Mouse (Mus musculus) liver, embryonic 11.5 days (tissue): ENCODE results near the gene Spaca9. TPM values are rescaled to one million over a fixed set of nuclear protein-coding genes. Genes with fewer than 3 reads are reported as not detected.

Experiments
- ATAC-seq: fragments of 200-750 bp; cut with Nextera tagmentation; replicated peaks from 2 replicates; pipeline ENCODE4 v1.8.0; 2017; ENCODE audit warnings: moderate number of reproducible peaks, mild to moderate bottlenecking, moderate TSS enrichment, moderate library complexity; ENCODE audit not compliant: low FRiP score
- DNase-seq: peaks from one replicate; pipeline ENCODE4 v3.0.0-alpha.2; 2017; ENCODE audit warnings: low spot score
- H3K27ac ChIP-seq: fragments of 300-500 bp; sonication (generic); 2 replicates; pipeline ENCODE4 v1.5.1; 2014; ENCODE audit warnings: mild to moderate bottlenecking, low read depth, low read length, control low read depth
- H3K27me3 ChIP-seq: fragments of 300-500 bp; sonication (generic); replicated peaks from 2 replicates; pipeline ENCODE4 v1.6.1; 2014; ENCODE audit warnings: low read length, mixed read lengths; ENCODE audit not compliant: control insufficient read depth, insufficient read depth
- H3K36me3 ChIP-seq: fragments of 300-500 bp; sonication (generic); 2 replicates; pipeline ENCODE4 v1.6.1; 2014; ENCODE audit warnings: mild to moderate bottlenecking, low read length, moderate library complexity, mixed read lengths; ENCODE audit not compliant: control insufficient read depth, insufficient read depth
- H3K4me1 ChIP-seq: fragments of 300-500 bp; sonication (generic); replicated peaks from 2 replicates; pipeline ENCODE4 v1.6.1; 2014; ENCODE audit warnings: low read length, mixed read lengths; ENCODE audit not compliant: control insufficient read depth, insufficient read depth
- H3K4me2 ChIP-seq: fragments of 300-500 bp; sonication (generic); 2 replicates; pipeline ENCODE4 v1.6.1; 2014; ENCODE audit warnings: mild to moderate bottlenecking, control low read depth, moderate library complexity
- H3K4me3 ChIP-seq: fragments of 300-500 bp; sonication (generic); 2 replicates; pipeline ENCODE4 v1.5.1; 2014; ENCODE audit warnings: low read depth, low read length, control low read depth
- H3K9ac ChIP-seq: fragments of 300-500 bp; sonication (generic); 2 replicates; pipeline ENCODE4 v1.6.1; 2014; ENCODE audit warnings: low read depth, low read length, control low read depth
- H3K9me3 ChIP-seq: fragments of 300-500 bp; sonication (generic); 2 replicates; pipeline ENCODE4 v1.6.1; 2016; ENCODE audit warnings: low read length, inconsistent platforms, mixed read lengths; ENCODE audit not compliant: control insufficient read depth
- WGBS: fragments of 180-500 bp; shearing (Covaris S2); extraction: QIAGEN DNeasy Blood & Tissue Kit; methylation state at CpG from one replicate; pipeline ENCODE4 v1.1.7; 2014; 5-methylcytosine and 5-hydroxymethylcytosine counted together
- polyA plus RNA-seq: library from polyadenylated mRNA; unstranded; fragments of >200 nt; fragmentation: Nextera tagmentation; extraction: Ambion mirVana; gene quantifications from 2 replicates; pipeline ENCODE4 v1.2.1, GENCODE M21; 2014

The Spaca9 gene
- polyA plus RNA-seq: 3.5 and 4.4 TPM in 2 replicates

GRCm38 (mm10) chr2:28699361-28700335, at the start of gene Spaca9, which contains the start of gene Ak8:
TSS of gene Spaca9 (minus strand) at chr2:28699727.
TSS of gene Ak8 (plus strand) at chr2:28700164.
- DNase-seq: peak; percentile 83
- no peaks in the 10 kb centered on the region for H3K27me3 ChIP-seq
- H3K36me3 ChIP-seq: no peaks in the 10 kb centered on the region
- peak within 1 kb of the TSS; percentile 73 for H3K4me3 ChIP-seq
- WGBS: 1% methylated on average over 53 of the region's 53 CpGs
- peak within 1 kb of the TSS; percentile 95 for H3K4me2 ChIP-seq
- H3K4me1 ChIP-seq: peaks cover 38% of the 10 kb centered on the region
- no peaks in the 10 kb centered on the region for H3K9me3 ChIP-seq
- peak within 1 kb of the TSS; percentile 68 for H3K27ac ChIP-seq
- H3K9ac ChIP-seq: peak within 1 kb of the TSS; percentile 60
- peak; percentile 40; the same call in 1 of the 2 replicates for ATAC-seq

- no peak overlapping the region for H3K27ac ChIP-seq
- H3K4me3 ChIP-seq: no peak overlapping the region
- DNase-seq (no peak), ATAC-seq (no peak)
- no peaks in the 10 kb centered on the region for H3K4me1 ChIP-seq
- H3K9me3 ChIP-seq: no peaks in the 10 kb centered on the region
- WGBS: 78% methylated on average over 2 of the region's 2 CpGs
- no peak overlapping the region for H3K4me2 ChIP-seq
- peaks cover 36% of the 10 kb centered on the region for H3K27me3 ChIP-seq
- H3K36me3 ChIP-seq: no peaks in the 10 kb centered on the region
- H3K9ac ChIP-seq: no peak overlapping the region
Observed at GRCm38 (mm10) chr2:28747705-28748104, 48.2 kb upstream of the Spaca9 start.

- Histone ChIP-seq H3K4me3 (no peak overlapping the region), H3K4me2 (no peak overlapping the region), H3K36me3 (no peaks in the 10 kb centered on the region), H3K27me3 (peaks cover 27% of the 10 kb centered on the region), H3K9ac (no peak overlapping the region), H3K27ac (no peak overlapping the region), H3K9me3 (no peaks in the 10 kb centered on the region), H3K4me1 (no peaks in the 10 kb centered on the region)
- no peak for DNase-seq
- ATAC-seq: no peak
- 72% methylated on average over 15 of the region's 15 CpGs for WGBS
Observed at GRCm38 (mm10) chr2:28746682-28747332, 47.3 kb upstream of the Spaca9 start.

- H3K4me2 ChIP-seq: no peak overlapping the region
- 78% methylated on average over 8 of the region's 8 CpGs for WGBS
- H3K36me3 ChIP-seq: no peaks in the 10 kb centered on the region
- H3K4me1 ChIP-seq: no peaks in the 10 kb centered on the region
- DNase-seq (no peak), ATAC-seq (no peak)
- H3K27me3 ChIP-seq: peaks cover 4% of the 10 kb centered on the region; the same call in 1 of the 2 replicates
- H3K9ac ChIP-seq: no peak overlapping the region
- no peaks in the 10 kb centered on the region for H3K9me3 ChIP-seq
- H3K27ac ChIP-seq: no peak overlapping the region
- no peak overlapping the region for H3K4me3 ChIP-seq
Observed at GRCm38 (mm10) chr2:28742701-28743100, 43.2 kb upstream of the Spaca9 start.

GRCm38 (mm10) chr2:28740159-28740558, 40.6 kb upstream of the Spaca9 start:
- Histone ChIP-seq H3K27me3 (peaks cover 4% of the 10 kb centered on the region; the same call in 1 of the 2 replicates), H3K9ac (no peak overlapping the region), H3K27ac (no peak overlapping the region), H3K4me1 (no peaks in the 10 kb centered on the region), H3K4me2 (no peak overlapping the region), H3K36me3 (no peaks in the 10 kb centered on the region), H3K4me3 (no peak overlapping the region), H3K9me3 (no peaks in the 10 kb centered on the region)
- no peak for ATAC-seq
- DNase-seq: no peak
- 82% methylated on average over 5 of the region's 5 CpGs for WGBS

GRCm38 (mm10) chr2:28737112-28737511, 37.6 kb upstream of the Spaca9 start:
- Histone ChIP-seq H3K36me3 (no peaks in the 10 kb centered on the region), H3K27ac (no peak overlapping the region), H3K4me2 (no peak overlapping the region), H3K9ac (no peak overlapping the region), H3K9me3 (no peaks in the 10 kb centered on the region), H3K27me3 (peaks cover 4% of the 10 kb centered on the region; the same call in 1 of the 2 replicates), H3K4me1 (no peaks in the 10 kb centered on the region), H3K4me3 (no peak overlapping the region)
- no peak for ATAC-seq
- no peak for DNase-seq
- 88% methylated on average over 5 of the region's 5 CpGs for WGBS

GRCm38 (mm10) chr2:28730676-28731075, 31.1 kb upstream of the Spaca9 start:
- ATAC-seq: no peak
- H3K9ac ChIP-seq: no peak overlapping the region

GRCm38 (mm10) chr2:28727786-28728404, 28.4 kb upstream of the Spaca9 start:
- no peak for ATAC-seq
- no peaks in the 10 kb centered on the region for H3K36me3 ChIP-seq
- H3K4me1 ChIP-seq: 0 out of 2 replicates have a peak, but pooled peaks cover 2% of the 10 kb centered on the region
- 54% methylated on average over 16 of the region's 16 CpGs for WGBS
- H3K4me3 ChIP-seq: no peak overlapping the region
- H3K9me3 ChIP-seq: no peaks in the 10 kb centered on the region
- DNase-seq: no peak
- H3K9ac ChIP-seq: no peak overlapping the region
- no peaks in the 10 kb centered on the region for H3K27me3 ChIP-seq
- H3K4me2 ChIP-seq: no peak overlapping the region
- H3K27ac ChIP-seq: no peak overlapping the region

More at GRCm38 (mm10) chr2:28730676-28731075, 31.1 kb upstream of the Spaca9 start:
- no peak for DNase-seq
- no peak overlapping the region for H3K4me3 ChIP-seq
- no peaks in the 10 kb centered on the region for H3K27me3 ChIP-seq
- no peak overlapping the region for H3K27ac ChIP-seq
- no peak overlapping the region for H3K4me2 ChIP-seq
- H3K4me1 ChIP-seq: 0 out of 2 replicates have a peak, but pooled peaks cover 2% of the 10 kb centered on the region
- no peaks in the 10 kb centered on the region for H3K36me3 ChIP-seq
- H3K9me3 ChIP-seq: no peaks in the 10 kb centered on the region
